ENCODE assay signal across 28 mouse cellular contexts in genomic region chr3:120810048-120810447, GRCm38 (mm10).
A peak's percentile ranks its signal among the peaks of the same experiment; 100 is the strongest.
DNase-seq lines count a peak whose midpoint lies in the region; ATAC-seq and TF ChIP-seq lines count a peak whose summit lies in the region.
"Had no signal": no experiment of that assay in that cellular context is flagged by ENCODE, and none has a peak within 500 bp of the region (broad histone marks: within the 10 kb centered on the region; RNA-seq: fewer than 3 reads in every experiment).

No protein-coding gene starts in this region.

- no peak overlapping the region for H3K4me3 ChIP-seq in hindbrain, embryonic 11.5 days (ENCODE audit: low read depth, low read length)
- no peak overlapping the region for H3K4me3 ChIP-seq in hindbrain, postnatal 0 days (ENCODE audit: low read length)
- H3K4me3 ChIP-seq in hindbrain, embryonic 15.5 days, result no peak overlapping the region
- H3K4me3 ChIP-seq: embryonic facial prominence, embryonic 13.5 days; forebrain, embryonic 10.5 days; heart, adult 2 months; heart, embryonic 15.5 days; kidney, embryonic 15.5 days; midbrain, embryonic 10.5 days; neural tube, embryonic 12.5 days; stomach, embryonic 15.5 days had no signal

- H3K27ac ChIP-seq in hindbrain, embryonic 11.5 days (ENCODE audit: low read depth, low read length), result no peak overlapping the region
- no peak overlapping the region for H3K27ac ChIP-seq in hindbrain, postnatal 0 days
- no peak overlapping the region for H3K27ac ChIP-seq in hindbrain, embryonic 15.5 days (replicated peaks)
- H3K27ac ChIP-seq: embryonic facial prominence, embryonic 13.5 days; forebrain, embryonic 10.5 days; heart, adult 2 months; heart, embryonic 15.5 days; kidney, embryonic 15.5 days; liver, embryonic 14.5 days; midbrain, embryonic 10.5 days; neural tube, embryonic 12.5 days; stomach, embryonic 15.5 days had no signal

- 64% methylated on average over 6 of the region's 6 CpGs for WGBS in hindbrain, embryonic 11.5 days
- 55% methylated on average over 6 of the region's 6 CpGs for WGBS in hindbrain, postnatal 0 days
- WGBS in hindbrain, embryonic 15.5 days, result 53% methylated on average over 6 of the region's 6 CpGs

- H3K9me3 ChIP-seq in hindbrain, embryonic 11.5 days (ENCODE audit: control insufficient read depth, low read length), result no peaks in the 10 kb centered on the region
- H3K9me3 ChIP-seq in hindbrain, postnatal 0 days (ENCODE audit: low read length), result no peaks in the 10 kb centered on the region
- H3K9me3 ChIP-seq in hindbrain, embryonic 15.5 days, result no peaks in the 10 kb centered on the region
- H3K9me3 ChIP-seq: embryonic facial prominence, embryonic 13.5 days; forebrain, embryonic 10.5 days; heart, embryonic 15.5 days; kidney, embryonic 15.5 days; midbrain, embryonic 10.5 days; neural tube, embryonic 12.5 days; stomach, embryonic 15.5 days had no signal

- H3K36me3 ChIP-seq in hindbrain, embryonic 11.5 days (ENCODE audit: control insufficient read depth, insufficient read depth, low read length), result no peaks in the 10 kb centered on the region
- no peaks in the 10 kb centered on the region for H3K36me3 ChIP-seq in hindbrain, postnatal 0 days (ENCODE audit: insufficient read depth, low read length)
- H3K36me3 ChIP-seq in hindbrain, embryonic 15.5 days, result no peaks in the 10 kb centered on the region
- H3K36me3 ChIP-seq: embryonic facial prominence, embryonic 13.5 days; forebrain, embryonic 10.5 days; G1E; heart, embryonic 15.5 days; kidney, embryonic 15.5 days; midbrain, embryonic 10.5 days; neural tube, embryonic 12.5 days; stomach, embryonic 15.5 days had no signal

- H3K4me1 ChIP-seq in hindbrain, embryonic 11.5 days (replicated peaks; ENCODE audit: control insufficient read depth, insufficient read depth, low read length), result no peaks in the 10 kb centered on the region
- no peaks in the 10 kb centered on the region for H3K4me1 ChIP-seq in hindbrain, postnatal 0 days (ENCODE audit: insufficient read depth, low read length)
- no peaks in the 10 kb centered on the region for H3K4me1 ChIP-seq in hindbrain, embryonic 15.5 days (replicated peaks)
- H3K4me1 ChIP-seq: embryonic facial prominence, embryonic 13.5 days; heart, embryonic 15.5 days; kidney, embryonic 15.5 days; midbrain, embryonic 10.5 days; neural tube, embryonic 12.5 days; stomach, embryonic 15.5 days had no signal

- DNase-seq in embryo, embryonic 10 days (ENCODE audit: low spot score), result peak; percentile 17
- DNase-seq in embryo, embryonic 9.5 days (ENCODE audit: extremely low spot score), result no peak
- peak; percentile 25 for DNase-seq in hindbrain, embryonic 11.5 days (ENCODE audit: low spot score)
- DNase-seq in hindbrain, postnatal 0 days (ENCODE audit: low spot score), result no peak
- peak; percentile 5 for DNase-seq in embryo, embryonic 10.5 days (ENCODE audit: low spot score)
- no peak for DNase-seq in urinary bladder, postnatal 10 days (ENCODE audit: low spot score)
- DNase-seq: adrenal gland, postnatal 14 days; cerebellum, adult 18-20 months; cerebellum, postnatal 10 days; forebrain, postnatal 0 days; heart, adult 2 months; heart, postnatal 36 days; kidney, adult 18-20 months; kidney, postnatal 25 days; liver; lung, adult 2 months; lung, postnatal 14 days had no signal

- no peak for TF ChIP-seq CTCF in hindbrain, postnatal 0 days (IDR thresholded peaks at IDR 0.05; ENCODE audit: low read depth)

- ATAC-seq in hindbrain, embryonic 11.5 days (ENCODE audit: low FRiP score), result peak; percentile 71
- ATAC-seq in hindbrain, postnatal 0 days, result no peak
- 0 out of 2 replicates have a peak, but pooled peaks have one; percentile 19 for ATAC-seq in hindbrain, embryonic 15.5 days (ENCODE audit: low FRiP score, low read depth)
- ATAC-seq in monocyte, adult 5-6 weeks (replicated peaks; ENCODE audit: insufficient number of reproducible peaks, low FRiP score, low TSS enrichment, poor library complexity, severe bottlenecking), result no peak
- ATAC-seq: forebrain, postnatal 0 days had no signal

- H3K27me3 ChIP-seq in hindbrain, embryonic 11.5 days (ENCODE audit: control insufficient read depth, insufficient read depth, low read length), result no peaks in the 10 kb centered on the region
- no peaks in the 10 kb centered on the region for H3K27me3 ChIP-seq in hindbrain, postnatal 0 days (ENCODE audit: insufficient read depth, low read length)
- no peaks in the 10 kb centered on the region for H3K27me3 ChIP-seq in hindbrain, embryonic 15.5 days
- H3K27me3 ChIP-seq: embryonic facial prominence, embryonic 13.5 days; heart, embryonic 15.5 days; kidney, embryonic 15.5 days; neural tube, embryonic 12.5 days; stomach, embryonic 15.5 days had no signal

- H3K4me2 ChIP-seq in hindbrain, embryonic 11.5 days (replicated peaks; ENCODE audit: low read depth, low read length), result no peak overlapping the region
- H3K4me2 ChIP-seq in hindbrain, postnatal 0 days (ENCODE audit: low read depth, low read length), result no peak overlapping the region
- H3K4me2 ChIP-seq in hindbrain, embryonic 15.5 days, result no peak overlapping the region
- H3K4me2 ChIP-seq: embryonic facial prominence, embryonic 13.5 days; heart, embryonic 15.5 days; kidney, embryonic 15.5 days; neural tube, embryonic 12.5 days; stomach, embryonic 15.5 days had no signal

- no peak overlapping the region for H3K9ac ChIP-seq in hindbrain, embryonic 11.5 days (ENCODE audit: low read depth, low read length)
- H3K9ac ChIP-seq in hindbrain, postnatal 0 days (replicated peaks; ENCODE audit: low read length), result no peak overlapping the region
- no peak overlapping the region for H3K9ac ChIP-seq in hindbrain, embryonic 15.5 days
- H3K9ac ChIP-seq: embryonic facial prominence, embryonic 13.5 days; forebrain, postnatal 0 days; heart, embryonic 15.5 days; kidney, embryonic 15.5 days; liver, embryonic 14.5 days; neural tube, embryonic 12.5 days; stomach, embryonic 15.5 days had no signal

Comparison
In these comparisons a context has a peak if more than half of its experiments do, and no peak if none do; other contexts are left out.
1. DNase-seq: peak in embryo, embryonic 10 days (single experiment), hindbrain, embryonic 11.5 days (single experiment) and embryo, embryonic 10.5 days (single experiment); none in embryo, embryonic 9.5 days (single experiment), hindbrain, postnatal 0 days (single experiment) and urinary bladder, postnatal 10 days (single experiment).
2. ATAC-seq: peak in hindbrain, embryonic 11.5 days (single experiment) and hindbrain, embryonic 15.5 days (single experiment); none in hindbrain, postnatal 0 days (single experiment) and monocyte, adult 5-6 weeks (single experiment).